Mouse (Mus musculus): ENCODE measurements around the gene Hdac7.

DNA sequence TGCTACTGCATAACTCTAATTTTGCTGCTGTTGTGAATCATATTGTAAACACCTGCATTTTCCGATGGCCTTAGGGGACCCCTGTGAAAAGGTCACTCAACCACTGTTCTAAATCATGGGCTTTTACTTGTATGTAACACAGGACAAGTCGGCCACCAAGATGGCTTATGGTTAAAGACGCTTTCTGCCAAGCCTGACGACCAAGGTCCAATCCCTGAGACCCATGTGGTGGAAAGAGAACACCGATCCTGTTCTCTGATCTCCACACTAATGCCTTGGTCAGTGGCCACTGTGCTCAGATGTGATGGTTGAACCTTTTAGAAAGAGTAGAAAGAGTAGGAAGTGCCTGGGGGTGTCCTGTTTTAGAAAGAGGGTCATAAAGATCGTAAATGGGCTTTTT lies 67.4 kb downstream of the Hdac7 start:
- no peak for TF ChIP-seq KAT2A (IDR thresholded peaks at IDR 0.05; ENCODE audit: insufficient replicate concordance, low read length)
- no peak for TF ChIP-seq EP300 (IDR thresholded peaks at IDR 0.05; ENCODE audit: low read length)
- TF ChIP-seq UBTF (IDR thresholded peaks at IDR 0.05; ENCODE audit: low read depth, low read length) = no peak
- no peak for TF ChIP-seq POLR2A (IDR thresholded peaks at IDR 0.05; ENCODE audit: low read depth, low read length)
- no peak for TF ChIP-seq GABPA (IDR thresholded peaks at IDR 0.05; ENCODE audit: insufficient replicate concordance, low read depth, low read length)
- no peak for TF ChIP-seq BHLHE40 (IDR thresholded peaks at IDR 0.05; ENCODE audit: low read depth, low read length)
- TF ChIP-seq MAFK (IDR thresholded peaks at IDR 0.05; ENCODE audit: insufficient replicate concordance, low read length) = no peak
- no peak for TF ChIP-seq ELF1 (IDR thresholded peaks at IDR 0.05; ENCODE audit: low read depth, low read length)
- no peak for TF ChIP-seq CTCF (conservative IDR thresholded peaks at IDR 0.05 in 1 of 2, IDR thresholded peaks at IDR 0.05 in 1 of 2; ENCODE audit: low read depth in 2 of 2, low read length in 2 of 2)
- no peak for TF ChIP-seq MXI1 (IDR thresholded peaks at IDR 0.05; ENCODE audit: low read depth, low read length)
- no peak for TF ChIP-seq ZC3H11A (IDR thresholded peaks at IDR 0.05; ENCODE audit: low read depth, low read length)
- no peak for TF ChIP-seq MEF2A (IDR thresholded peaks at IDR 0.05; ENCODE audit: borderline replicate concordance, low read depth, low read length)
- no peak for TF ChIP-seq NELFE (IDR thresholded peaks at IDR 0.05; ENCODE audit: low read depth, low read length)

All from CH12.LX (cell line).